Mouse (Mus musculus): ENCODE data around the gene Ugp2.

The Ugp2 gene

GRCm38 (mm10) chr11:21371122-21371806, at the start of gene Ugp2:
Gene Ugp2 (minus strand): TSS chr11:21371201.
- peak; percentile 93 for DNase-seq (ENCODE audit: low read depth, low spot score)

GRCm38 (mm10) chr11:21414911-21415381, 43.9 kb upstream of the Ugp2 start:
- DNase-seq (ENCODE audit: low read depth, low spot score) = no peak

- no peak for DNase-seq (ENCODE audit: low read depth, low spot score)
Observed at GRCm38 (mm10) chr11:21406668-21407067, 35.7 kb upstream of the Ugp2 start.

GRCm38 (mm10) chr11:21406141-21406540, 35.1 kb upstream of the Ugp2 start:
- no peak for DNase-seq (ENCODE audit: low read depth, low spot score)

- DNase-seq (ENCODE audit: low read depth, low spot score) = no peak
Observed at GRCm38 (mm10) chr11:21403877-21404276, 32.9 kb upstream of the Ugp2 start.

- DNase-seq (ENCODE audit: low read depth, low spot score) = peak; percentile 31
Observed at GRCm38 (mm10) chr11:21402481-21403254, 31.7 kb upstream of the Ugp2 start.

GRCm38 (mm10) chr11:21401248-21401647, 30.2 kb upstream of the Ugp2 start:
- no peak for DNase-seq (ENCODE audit: low read depth, low spot score)

- no peak for DNase-seq (ENCODE audit: low read depth, low spot score)
Observed at GRCm38 (mm10) chr11:21399186-21399681, 28.2 kb upstream of the Ugp2 start.

- no peak for DNase-seq (ENCODE audit: low read depth, low spot score)
Observed at GRCm38 (mm10) chr11:21398464-21398863, 27.5 kb upstream of the Ugp2 start.

GRCm38 (mm10) chr11:21386790-21387189, 15.8 kb upstream of the Ugp2 start:
- peak; percentile 68 for DNase-seq (ENCODE audit: low read depth, low spot score)

GRCm38 (mm10) chr11:21374096-21374495, 3.1 kb upstream of the Ugp2 start:
- no peak for DNase-seq (ENCODE audit: low read depth, low spot score)

GRCm38 (mm10) chr11:21370399-21371121, 441 bp downstream of the Ugp2 start:
- peak; percentile 84 for DNase-seq (ENCODE audit: low read depth, low spot score)

- peak; percentile 64 for DNase-seq (ENCODE audit: low read depth, low spot score)
Observed at GRCm38 (mm10) chr11:21369248-21370016, 1.6 kb downstream of the Ugp2 start.

GRCm38 (mm10) chr11:21368466-21368865, 2.5 kb downstream of the Ugp2 start:
- peak; percentile 34 for DNase-seq (ENCODE audit: low read depth, low spot score)

- DNase-seq (ENCODE audit: low read depth, low spot score) = no peak
Observed at GRCm38 (mm10) chr11:21363144-21363940, 7.7 kb downstream of the Ugp2 start.

- no peak for DNase-seq (ENCODE audit: low read depth, low spot score)
Observed at GRCm38 (mm10) chr11:21351296-21351695, 19.7 kb downstream of the Ugp2 start.

GRCm38 (mm10) chr11:21348890-21349289, 22.1 kb downstream of the Ugp2 start:
- DNase-seq (ENCODE audit: low read depth, low spot score) = no peak

- no peak for DNase-seq (ENCODE audit: low read depth, low spot score)
Observed at GRCm38 (mm10) chr11:21346020-21346419, 25.0 kb downstream of the Ugp2 start.

- DNase-seq (ENCODE audit: low read depth, low spot score) = no peak
Observed at GRCm38 (mm10) chr11:21343490-21343889, 27.5 kb downstream of the Ugp2 start.

GRCm38 (mm10) chr11:21339088-21339487, 31.9 kb downstream of the Ugp2 start:
- DNase-seq (ENCODE audit: low read depth, low spot score) = no peak

All from 3T3-L1 (cell line).